Mouse (Mus musculus): ENCODE data around the gene Vamp1. TPM values are rescaled to one million over a fixed set of nuclear protein-coding genes. Genes with fewer than 3 reads are reported as not detected.
"Not testable (repeated sequence)": the region's sequence is repeated elsewhere in the genome, so short reads cannot be mapped to it uniquely, and the experiment has no call there.

Vamp1 gene
- polyA plus RNA-seq, 1 experiment = 19.8 TPM

DNA sequence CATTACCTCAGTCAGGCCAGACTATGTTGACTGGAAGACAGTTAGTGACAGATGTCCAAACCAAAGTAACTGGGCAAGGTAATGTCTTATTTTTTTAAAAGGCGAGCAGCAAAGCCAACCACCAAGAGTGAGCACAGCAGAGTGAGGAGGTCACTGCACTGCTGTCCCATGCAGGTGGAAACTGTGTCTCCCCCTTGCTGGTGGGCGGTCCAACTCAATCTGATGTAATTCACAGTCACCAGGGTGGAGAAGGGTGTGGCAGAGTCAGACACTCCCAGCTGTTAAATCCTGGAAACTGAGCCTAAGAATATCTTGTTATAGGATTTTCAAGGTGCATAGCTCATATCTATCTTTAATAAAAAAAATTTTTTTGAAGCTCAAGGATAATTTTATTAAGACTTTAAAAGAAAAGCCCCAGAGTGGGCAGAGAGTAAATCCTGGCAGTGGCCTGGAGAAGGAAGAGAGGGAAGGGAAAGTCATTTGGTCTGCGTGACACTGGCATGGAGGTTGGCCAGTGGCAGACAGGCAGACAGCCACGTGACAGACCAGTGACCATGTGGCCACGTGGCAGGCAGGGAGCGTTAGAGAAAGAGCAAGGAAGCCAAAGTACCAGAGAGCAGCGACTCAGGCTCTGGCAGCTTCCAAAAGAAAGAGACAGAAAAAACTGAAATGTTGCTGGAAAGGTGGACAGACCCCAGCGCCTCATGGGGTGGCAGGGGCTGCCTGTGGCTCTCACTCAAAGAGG, 41.0 kb downstream of the Vamp1 start:
- 53% methylated on average over 8 of the region's 8 CpGs for WGBS
- TF ChIP-seq CTCF (conservative IDR thresholded peaks at IDR 0.05; ENCODE audit: insufficient read depth, insufficient read length, low read depth, low read length) (no peak), POLR2A (IDR thresholded peaks at IDR 0.05; ENCODE audit: low read depth, low read length) (no peak)
- H3K27me3 ChIP-seq (replicated peaks; ENCODE audit: control insufficient read depth, insufficient read depth, low read length) = no peaks in the 10 kb centered on the region
- no peaks in the 10 kb centered on the region for H3K36me3 ChIP-seq (ENCODE audit: control insufficient read depth, insufficient read depth, low read length)
- DNase-seq = peak; percentile 90
- H3K4me1 ChIP-seq (ENCODE audit: control insufficient read depth, insufficient read depth, low read length) = peaks cover 23% of the 10 kb centered on the region
- peak overlapping the region; percentile 91 for H3K27ac ChIP-seq (ENCODE audit: insufficient read depth, low read depth, low read length)
- no peak overlapping the region for H3K4me3 ChIP-seq (ENCODE audit: insufficient read depth, low read depth, low read length)

DNA sequence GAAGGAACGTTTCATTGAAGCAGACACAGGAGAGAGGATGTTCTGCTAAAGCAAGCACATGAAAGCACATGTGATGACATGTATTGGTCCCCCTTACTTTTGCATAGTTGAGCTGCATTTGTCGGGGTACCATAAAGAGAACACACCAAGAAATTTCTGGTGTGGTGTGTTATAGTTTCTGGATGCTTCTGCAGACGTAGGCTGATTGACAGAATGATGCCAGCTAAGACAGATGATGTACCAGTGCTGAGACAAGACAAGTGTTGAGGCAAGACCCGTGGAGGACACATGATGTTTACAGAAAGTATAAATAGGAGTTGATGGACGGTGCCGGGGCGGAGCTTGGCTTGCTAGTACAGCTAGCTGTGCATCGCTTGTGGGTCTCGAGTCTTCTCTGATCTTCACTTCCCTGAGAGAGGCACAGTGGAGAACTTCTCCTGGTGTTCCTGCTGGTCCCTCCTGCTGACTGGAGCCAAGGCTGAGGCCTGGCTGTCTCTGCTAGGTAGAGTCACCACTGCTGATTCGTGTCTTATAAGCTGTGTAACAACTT, 44.7 kb downstream of the Vamp1 start:
- TF ChIP-seq POLR2A (IDR thresholded peaks at IDR 0.05; ENCODE audit: low read depth, low read length) (no peak), CTCF (conservative IDR thresholded peaks at IDR 0.05; ENCODE audit: insufficient read depth, insufficient read length, low read depth, low read length) (no peak)
- no peak overlapping the region for H3K27ac ChIP-seq (ENCODE audit: insufficient read depth, low read depth, low read length)
- 84% methylated on average over 10 of the region's 10 CpGs for WGBS
- no peaks in the 10 kb centered on the region for H3K36me3 ChIP-seq (ENCODE audit: control insufficient read depth, insufficient read depth, low read length)
- no peaks in the 10 kb centered on the region for H3K27me3 ChIP-seq (replicated peaks; ENCODE audit: control insufficient read depth, insufficient read depth, low read length)
- H3K4me3 ChIP-seq (ENCODE audit: insufficient read depth, low read depth, low read length) = no peak overlapping the region
- no peak for DNase-seq
- H3K4me1 ChIP-seq (ENCODE audit: control insufficient read depth, insufficient read depth, low read length) = peaks cover 17% of the 10 kb centered on the region

DNA sequence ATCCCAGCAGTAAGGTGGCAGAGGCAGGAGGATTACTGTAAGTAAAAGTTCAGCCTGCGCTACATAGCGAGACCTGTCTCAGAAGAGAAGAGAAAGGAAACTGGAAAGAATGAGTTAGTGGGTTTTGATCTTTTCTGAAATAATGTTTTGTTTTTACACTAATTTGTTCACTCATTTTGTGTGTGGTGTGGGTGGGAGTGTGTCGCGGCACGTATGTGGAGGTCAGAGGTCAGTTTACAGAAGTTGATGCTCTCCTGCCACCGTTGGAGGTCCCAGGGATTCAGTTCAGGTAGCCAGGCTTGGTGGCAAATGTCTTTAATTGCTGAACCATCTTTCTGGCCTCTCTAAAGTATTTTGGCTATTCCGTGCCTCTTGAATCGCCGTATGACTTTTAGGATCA, 48.9 kb downstream of the Vamp1 start:
- no peaks in the 10 kb centered on the region for H3K4me1 ChIP-seq (ENCODE audit: control insufficient read depth, insufficient read depth, low read length)
- TF ChIP-seq POLR2A (IDR thresholded peaks at IDR 0.05; ENCODE audit: low read depth, low read length) = no peak
- no peak for TF ChIP-seq CTCF (conservative IDR thresholded peaks at IDR 0.05; ENCODE audit: insufficient read depth, insufficient read length, low read depth, low read length)

DNA sequence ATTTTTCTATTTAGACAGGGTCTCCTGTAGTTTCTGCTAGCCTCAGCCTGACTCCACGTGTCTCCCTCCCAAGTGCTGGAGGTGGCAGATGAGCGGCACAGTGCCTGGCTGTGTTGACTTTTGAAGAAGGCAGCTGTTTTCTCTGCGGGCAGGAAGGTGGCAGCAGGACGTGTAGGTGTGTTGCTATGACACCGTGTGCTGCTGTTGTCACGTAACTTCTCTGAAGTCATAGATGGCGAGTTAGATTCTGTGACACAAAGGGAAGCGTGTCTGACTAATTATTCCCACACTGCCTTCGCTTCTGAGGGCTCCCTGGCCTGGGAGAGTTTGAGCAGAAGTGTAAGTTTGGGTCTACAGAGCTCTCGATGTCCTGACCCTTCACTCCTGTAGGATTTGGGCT, 49.9 kb downstream of the Vamp1 start:
- DNase-seq = no peak
- TF ChIP-seq CTCF (conservative IDR thresholded peaks at IDR 0.05; ENCODE audit: insufficient read depth, insufficient read length, low read depth, low read length) = no peak
- TF ChIP-seq POLR2A (IDR thresholded peaks at IDR 0.05; ENCODE audit: low read depth, low read length) = no peak
- whole genome bisulfite sequencing = 56% methylated on average over 10 of the region's 10 CpGs
- Histone ChIP-seq H3K27ac (ENCODE audit: insufficient read depth, low read depth, low read length) (no peak overlapping the region), H3K4me1 (ENCODE audit: control insufficient read depth, insufficient read depth, low read length) (no peaks in the 10 kb centered on the region), H3K27me3 (replicated peaks; ENCODE audit: control insufficient read depth, insufficient read depth, low read length) (no peaks in the 10 kb centered on the region), H3K36me3 (ENCODE audit: control insufficient read depth, insufficient read depth, low read length) (no peaks in the 10 kb centered on the region), H3K4me3 (ENCODE audit: insufficient read depth, low read depth, low read length) (no peak overlapping the region)

More for the DNA sequence above, 48.9 kb downstream of the Vamp1 start:
- Histone ChIP-seq H3K36me3 (ENCODE audit: control insufficient read depth, insufficient read depth, low read length) (no peaks in the 10 kb centered on the region), H3K4me3 (ENCODE audit: insufficient read depth, low read depth, low read length) (no peak overlapping the region), H3K27ac (ENCODE audit: insufficient read depth, low read depth, low read length) (no peak overlapping the region), H3K27me3 (replicated peaks; ENCODE audit: control insufficient read depth, insufficient read depth, low read length) (no peaks in the 10 kb centered on the region)
- no peak for DNase-seq
- WGBS = 84% methylated on average over 9 of the region's 9 CpGs

DNA sequence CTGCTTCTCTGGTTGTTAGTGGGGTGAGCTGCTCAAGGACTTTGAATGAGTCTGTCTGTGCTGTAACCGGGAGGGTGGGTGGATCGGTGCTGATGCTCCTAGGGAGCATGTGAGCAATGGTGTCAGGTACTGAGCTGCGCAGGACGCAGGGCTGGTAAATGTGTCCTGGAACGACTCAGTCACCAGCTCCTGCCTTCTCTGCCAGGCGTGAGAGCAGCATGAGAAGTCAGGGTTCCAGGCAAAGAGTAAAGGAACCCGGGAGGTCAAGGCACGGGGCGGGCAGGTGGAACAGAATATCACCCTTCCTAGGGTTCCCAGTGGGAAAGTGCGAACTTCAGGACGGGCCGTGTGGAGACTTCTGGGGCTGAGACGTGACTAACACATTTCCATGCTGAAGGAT, 50.7 kb downstream of the Vamp1 start:
- TF ChIP-seq CTCF (conservative IDR thresholded peaks at IDR 0.05; ENCODE audit: insufficient read depth, insufficient read length, low read depth, low read length) (no peak), POLR2A (IDR thresholded peaks at IDR 0.05; ENCODE audit: low read depth, low read length) (no peak)
- Histone ChIP-seq H3K36me3 (ENCODE audit: control insufficient read depth, insufficient read depth, low read length) (no peaks in the 10 kb centered on the region), H3K4me1 (ENCODE audit: control insufficient read depth, insufficient read depth, low read length) (no peaks in the 10 kb centered on the region), H3K27me3 (replicated peaks; ENCODE audit: control insufficient read depth, insufficient read depth, low read length) (no peaks in the 10 kb centered on the region), H3K4me3 (ENCODE audit: insufficient read depth, low read depth, low read length) (no peak overlapping the region), H3K27ac (ENCODE audit: insufficient read depth, low read depth, low read length) (no peak overlapping the region)
- DNase-seq = no peak
- WGBS = 71% methylated on average over 13 of the region's 13 CpGs

DNA sequence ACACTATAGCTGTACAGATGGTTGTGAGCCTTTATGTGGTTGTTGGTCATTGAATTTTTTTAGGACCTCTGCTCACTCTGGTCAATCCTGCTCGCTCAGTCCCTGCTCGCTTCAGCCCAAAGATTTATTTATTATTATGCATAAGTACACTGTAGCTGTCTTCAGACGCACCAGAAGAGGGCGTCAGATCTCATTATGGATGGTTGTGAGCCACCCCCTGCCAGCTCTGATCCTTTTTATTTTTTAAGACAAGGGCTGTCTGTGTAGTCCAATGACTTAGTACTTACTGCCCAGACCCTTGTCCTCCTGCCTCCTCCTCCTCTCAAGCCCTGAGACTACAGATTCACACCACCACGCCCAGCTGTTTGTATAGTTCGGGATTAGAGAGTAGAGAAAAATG, 51.2 kb downstream of the Vamp1 start:
- not testable (repeated sequence) for DNase-seq; H3K36me3 ChIP-seq (ENCODE audit: control insufficient read depth, insufficient read depth, low read length); H3K27me3 ChIP-seq (replicated peaks; ENCODE audit: control insufficient read depth, insufficient read depth, low read length); H3K4me1 ChIP-seq (ENCODE audit: control insufficient read depth, insufficient read depth, low read length); H3K27ac ChIP-seq (ENCODE audit: insufficient read depth, low read depth, low read length); H3K4me3 ChIP-seq (ENCODE audit: insufficient read depth, low read depth, low read length)
- 71% methylated on average over 6 of the region's 6 CpGs for WGBS

DNA sequence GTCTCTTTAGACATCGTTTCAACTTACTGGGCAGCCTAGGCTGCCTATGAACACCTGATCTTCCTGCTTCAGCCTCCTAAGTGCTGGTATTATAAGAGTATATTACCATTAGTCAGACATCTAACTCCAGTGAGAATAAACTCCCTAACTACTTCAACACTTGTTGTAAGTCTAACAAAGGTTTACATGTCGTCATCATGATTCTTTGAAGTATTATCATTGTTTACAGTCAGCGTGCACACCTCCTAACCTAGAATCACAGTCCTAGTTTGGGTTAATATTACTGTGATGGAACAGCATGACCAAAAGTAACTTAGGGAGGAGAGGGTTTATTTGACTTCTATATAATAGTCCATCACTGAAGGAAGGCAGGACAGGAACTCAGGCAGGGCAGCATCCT, 52.1 kb downstream of the Vamp1 start:
- no peaks in the 10 kb centered on the region for H3K36me3 ChIP-seq (ENCODE audit: control insufficient read depth, insufficient read depth, low read length)
- H3K4me1 ChIP-seq (ENCODE audit: control insufficient read depth, insufficient read depth, low read length) = peaks cover 3% of the 10 kb centered on the region; the same call in 1 of the 2 replicates
- whole genome bisulfite sequencing = 79% methylated on average over 3 of the region's 3 CpGs
- no peak for TF ChIP-seq POLR2A (IDR thresholded peaks at IDR 0.05; ENCODE audit: low read depth, low read length)
- no peak for TF ChIP-seq CTCF (conservative IDR thresholded peaks at IDR 0.05; ENCODE audit: insufficient read depth, insufficient read length, low read depth, low read length)
- DNase-seq = no peak
- H3K27ac ChIP-seq (ENCODE audit: insufficient read depth, low read depth, low read length) = no peak overlapping the region
- no peaks in the 10 kb centered on the region for H3K27me3 ChIP-seq (replicated peaks; ENCODE audit: control insufficient read depth, insufficient read depth, low read length)
- no peak overlapping the region for H3K4me3 ChIP-seq (ENCODE audit: insufficient read depth, low read depth, low read length)
